Mouse (Mus musculus): ENCODE measurements around the gene Arfgef2. TPM values are rescaled to one million over a fixed set of nuclear protein-coding genes. Genes with fewer than 3 reads are reported as not detected.

Arfgef2 gene
- total RNA-seq, 2 experiments from 2014 or later = 67.6 to 76.9 TPM

DNA sequence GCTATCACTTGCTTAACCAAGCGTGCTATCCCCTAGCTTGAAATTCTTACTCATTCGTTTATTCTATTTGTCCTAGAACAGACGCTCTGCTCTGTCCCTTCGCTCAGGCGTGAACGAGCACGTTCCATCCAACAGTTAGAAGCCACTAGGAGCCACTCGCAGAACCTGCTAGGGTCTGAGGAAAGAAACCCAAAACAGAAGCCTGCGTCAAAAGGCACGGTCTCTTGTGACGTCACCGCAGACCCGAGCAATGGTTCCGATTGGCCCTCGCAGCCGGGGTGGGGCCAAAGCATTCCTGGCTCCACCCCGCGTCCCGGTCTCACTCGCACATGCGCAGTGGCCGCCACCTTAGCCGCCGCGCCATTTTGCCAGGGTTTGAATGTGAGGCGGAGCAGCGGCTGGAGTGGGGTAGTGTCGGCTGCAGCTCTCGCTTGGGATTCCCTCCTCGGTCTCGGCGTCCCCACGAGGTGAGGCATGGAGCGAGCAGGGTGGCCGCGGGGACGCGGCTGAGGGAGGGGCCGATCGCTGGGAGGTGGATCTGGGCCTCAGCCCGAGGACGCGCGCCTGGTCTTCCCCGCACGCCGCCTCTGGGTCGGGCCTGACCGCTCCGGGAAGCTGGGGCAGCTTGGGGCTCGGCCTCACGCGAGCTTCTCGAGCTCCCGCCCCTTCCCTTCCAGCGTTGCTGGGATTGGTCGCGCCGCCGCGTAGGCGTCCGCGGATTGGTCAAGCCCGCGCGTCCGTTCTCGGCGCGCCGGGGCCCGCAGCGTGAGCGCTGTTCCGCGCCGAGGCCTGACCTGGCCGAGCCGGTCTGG, 100.5 kb downstream of the Arfgef2 start, which contains the start of gene Cse1l:
Cse1l (plus strand) TSS at position 330 of the 812 bp plus-strand sequence.
- peak; percentile 97 to 98 for DNase-seq

DNA sequence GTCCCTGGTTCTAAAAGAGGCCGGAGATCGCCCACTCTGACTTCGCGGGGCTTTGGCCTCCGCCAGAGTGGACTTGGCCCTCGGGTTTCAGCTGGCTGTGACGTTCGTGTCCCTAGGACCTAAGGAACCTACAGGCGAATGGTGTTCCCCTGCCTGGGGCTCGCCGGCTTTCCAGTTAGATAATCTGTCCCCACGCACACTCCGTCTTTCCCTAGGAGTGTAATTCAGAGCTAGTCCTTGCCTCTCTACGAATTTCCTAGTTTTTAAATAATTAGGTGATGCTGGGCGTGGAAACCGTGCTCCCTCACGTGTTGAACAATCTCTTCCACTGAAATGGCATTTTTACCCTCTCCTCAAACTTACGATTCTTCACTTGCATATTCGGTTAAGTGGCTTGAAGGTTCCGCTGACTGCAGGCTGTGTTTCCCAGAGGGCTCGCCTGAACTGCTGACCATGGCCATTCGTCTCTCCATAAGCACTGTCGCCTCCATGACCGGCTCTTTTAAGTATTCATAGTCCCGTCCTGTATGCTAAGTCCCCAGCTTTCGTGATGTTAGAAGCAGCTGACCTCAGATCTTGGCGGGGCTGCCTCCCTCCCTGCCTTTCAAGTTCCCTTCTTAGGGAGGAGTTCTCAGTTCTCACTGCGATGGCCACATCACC, 101.3 kb downstream of the Arfgef2 start:
- DNase-seq = peak in 1 of 2 experiments; percentile 27

DNA sequence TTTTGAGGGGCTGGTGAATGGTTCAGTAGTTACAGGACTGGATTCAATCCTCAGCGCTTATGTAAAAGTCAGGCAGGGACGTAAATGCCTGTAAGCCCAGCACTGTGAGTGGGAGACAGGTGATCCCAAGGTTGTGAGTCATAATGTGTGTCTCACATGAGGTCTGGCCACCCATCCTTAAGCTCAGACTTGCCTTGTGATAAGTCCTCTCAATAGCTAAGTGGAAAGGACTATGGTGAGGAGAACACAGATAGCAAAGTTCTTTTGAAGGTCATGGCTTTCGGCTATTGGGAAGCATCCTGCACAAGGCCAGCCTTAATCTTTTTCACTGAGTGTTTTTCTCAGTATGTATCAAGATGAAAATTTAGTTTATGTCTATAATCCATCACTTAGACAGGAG, 104.3 kb downstream of the Arfgef2 start:
- no peak for DNase-seq

DNA sequence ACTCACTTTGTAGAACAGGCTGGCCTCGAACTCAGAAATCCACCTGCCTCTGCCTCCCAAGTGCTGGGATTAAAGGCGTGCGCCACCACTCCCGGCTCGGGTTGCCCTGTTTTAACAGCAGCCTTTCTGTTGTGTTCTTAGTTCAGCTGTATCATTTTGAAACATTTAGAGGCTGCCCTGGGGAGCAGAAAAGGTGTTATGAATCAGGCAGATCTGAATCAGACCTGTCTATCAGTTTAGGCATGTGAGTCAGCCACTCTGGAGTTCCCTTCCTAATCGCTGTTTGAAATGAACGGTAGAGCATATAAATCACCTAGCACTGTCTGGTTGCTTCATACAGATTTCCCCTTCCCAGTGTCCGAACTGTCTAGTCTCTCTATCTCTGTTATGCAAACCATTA, 105.1 kb downstream of the Arfgef2 start:
- peak in 1 of 2 experiments; percentile 13 for DNase-seq

DNA sequence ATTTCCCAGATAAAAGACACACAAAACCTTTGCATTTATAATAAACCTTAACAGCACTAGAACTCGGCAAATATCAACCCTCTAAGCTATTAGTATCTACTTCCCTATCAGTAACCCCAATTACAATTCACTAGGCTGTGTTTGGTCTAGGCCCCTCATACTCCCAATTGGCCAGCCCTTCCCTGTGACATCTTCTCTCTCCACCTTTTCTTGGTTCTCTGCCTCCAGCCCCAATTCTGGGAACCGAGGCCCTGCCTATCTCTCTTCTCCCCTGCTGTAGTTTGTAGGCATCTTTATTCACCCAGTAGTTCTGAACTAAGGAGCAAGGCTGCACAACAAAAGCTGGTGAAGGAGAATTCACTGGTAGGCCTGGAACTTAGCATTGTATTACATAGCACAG, 118.6 kb downstream of the Arfgef2 start:
- DNase-seq = no peak

GRCm38 (mm10) chr2:166933943-166934342, 128.6 kb downstream of the Arfgef2 start:
- DNase-seq = peak in 1 of 2 experiments; percentile 27

DNA sequence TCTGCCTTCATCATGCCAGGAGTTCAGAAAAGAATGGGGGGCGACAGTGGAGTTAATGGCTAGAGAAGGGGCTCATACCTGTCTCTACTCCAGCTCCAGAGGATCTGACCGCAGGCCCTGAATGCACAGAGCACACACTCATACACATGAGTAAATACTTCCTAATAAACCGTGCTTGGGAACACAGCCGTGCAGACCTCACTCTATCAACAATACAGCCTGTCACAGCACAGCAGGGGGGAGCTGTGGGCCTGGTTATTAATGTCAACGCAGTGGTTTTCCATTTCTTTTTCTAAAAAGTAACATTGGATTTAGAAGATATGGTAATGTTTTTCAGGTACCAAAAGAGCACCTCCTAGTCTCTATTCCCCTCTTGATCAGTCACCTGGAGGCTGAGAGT, 129.0 kb downstream of the Arfgef2 start:
- no peak for DNase-seq

DNA sequence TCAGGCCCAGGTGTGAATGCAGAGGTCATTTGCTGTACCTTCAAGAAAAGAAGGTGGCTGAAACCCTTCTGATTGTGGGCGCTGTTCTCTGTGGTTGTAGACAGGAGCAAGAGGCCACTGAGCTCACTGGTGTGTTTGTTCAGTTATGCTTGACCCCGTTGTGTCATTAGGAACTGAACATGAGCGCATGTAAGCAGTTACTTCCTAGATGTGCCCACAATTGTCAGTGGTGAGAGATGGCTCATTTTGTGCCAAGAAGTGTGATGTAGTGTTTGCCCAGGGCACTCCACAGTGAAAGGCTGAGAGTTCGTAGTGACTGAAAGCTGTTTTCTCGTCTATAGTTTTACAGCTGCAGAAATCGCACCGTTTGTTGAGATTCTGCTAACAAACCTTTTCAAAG, 130.2 kb downstream of the Arfgef2 start:
- DNase-seq = no peak

DNA sequence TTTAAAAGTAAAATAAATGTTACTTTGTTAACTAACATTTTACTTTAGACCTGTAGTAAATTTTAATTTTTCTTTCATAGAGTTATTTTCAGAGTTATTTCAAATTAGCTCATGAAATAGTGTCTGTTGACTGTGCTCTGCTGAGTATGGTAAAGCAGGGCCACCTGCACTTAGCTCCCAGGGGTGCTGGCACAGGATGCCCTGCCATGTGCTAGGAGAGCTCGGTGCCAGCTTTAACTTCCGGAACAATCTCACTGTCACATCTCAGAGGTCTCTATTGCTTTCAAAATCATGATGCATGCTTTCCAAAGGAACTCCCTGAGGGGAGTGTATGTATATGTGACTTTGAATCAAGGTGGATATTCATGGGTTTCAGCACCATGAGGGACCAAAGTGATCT, 130.8 kb downstream of the Arfgef2 start:
- DNase-seq = no peak

- DNase-seq = no peak
Measured at GRCm38 (mm10) chr2:166943146-166943545, 137.8 kb downstream of the Arfgef2 start.

GRCm38 (mm10) chr2:166944346-166944745, 139.0 kb downstream of the Arfgef2 start:
- no peak for DNase-seq

- DNase-seq = peak in 1 of 2 experiments; percentile 32
Measured at GRCm38 (mm10) chr2:166945456-166945855, 140.1 kb downstream of the Arfgef2 start.

Other genes starting within 250 kb of the Arfgef2 start
- 10 to 100 TPM; 13.5 to 18.8 TPM for gene Prex1, start 91.8 kb upstream of the Arfgef2 start, total RNA-seq (2021)
- 1 to 10 TPM; 3.5 to 4.3 TPM for gene Trp53rkb, start 13.1 kb upstream of the Arfgef2 start, total RNA-seq (2021)
- gene Cse1l, start 100.5 kb downstream of the Arfgef2 start, total RNA-seq (2021) = 10 to 100 TPM; 63.8 to 66.6 TPM
- gene Stau1, start 190.7 kb downstream of the Arfgef2 start, total RNA-seq (2021) = 10 to 100 TPM; 69.7 to 75.8 TPM
- gene Ddx27, start 209.6 kb downstream of the Arfgef2 start, total RNA-seq (2021) = 10 to 100 TPM; 32.0 to 42.5 TPM

All from adrenal gland, postnatal 36 days (tissue).